Mouse (Mus musculus) 3134 (cell line): ENCODE measurements around the gene Josd2.

Experiments used
- DNase-seq: peaks from one replicate; pipeline ENCODE4 v3.0.0-alpha.2; 2011; ENCODE audit warnings: low spot score; ENCODE audit not compliant: insufficient read length; ENCODE audit errors: extremely low read depth

Gene Josd2

GRCm38 (mm10) chr7:44445528-44445923, 22.3 kb upstream of the Josd2 start:
- DNase-seq = no peak

- DNase-seq = no peak
Observed at GRCm38 (mm10) chr7:44446070-44446855, 21.5 kb upstream of the Josd2 start.

GRCm38 (mm10) chr7:44453256-44453655, 14.5 kb upstream of the Josd2 start:
- DNase-seq = peak; percentile 47

GRCm38 (mm10) chr7:44456302-44456701, 11.5 kb upstream of the Josd2 start:
- DNase-seq = no peak

- no peak for DNase-seq
Observed at GRCm38 (mm10) chr7:44460067-44460466, 7.7 kb upstream of the Josd2 start.

- no peak for DNase-seq
Observed at GRCm38 (mm10) chr7:44460767-44461502, 6.8 kb upstream of the Josd2 start.

- DNase-seq = no peak
Observed at GRCm38 (mm10) chr7:44461503-44462217, 6.1 kb upstream of the Josd2 start.

GRCm38 (mm10) chr7:44462218-44463055, 5.3 kb upstream of the Josd2 start:
- DNase-seq = no peak

GRCm38 (mm10) chr7:44463056-44463425, 4.7 kb upstream of the Josd2 start:
- DNase-seq = no peak

GRCm38 (mm10) chr7:44463556-44464225, 4.1 kb upstream of the Josd2 start:
- no peak for DNase-seq

- DNase-seq = no peak
Observed at GRCm38 (mm10) chr7:44464511-44464910, 3.3 kb upstream of the Josd2 start.

GRCm38 (mm10) chr7:44465111-44465510, 2.7 kb upstream of the Josd2 start, which contains the start of gene Aspdh:
Gene Aspdh, plus strand, starts transcription at chr7:44465391.
- no peak for DNase-seq

GRCm38 (mm10) chr7:44466006-44466887, 1.5 kb upstream of the Josd2 start:
- no peak for DNase-seq

GRCm38 (mm10) chr7:44466888-44467311, 880 bp upstream of the Josd2 start:
- DNase-seq = no peak

GRCm38 (mm10) chr7:44468644-44469285, 985 bp downstream of the Josd2 start:
- no peak for DNase-seq

GRCm38 (mm10) chr7:44469677-44470675, 2.2 kb downstream of the Josd2 start:
- DNase-seq = no peak
